Mouse (Mus musculus): Measurements from ENCODE around the gene Tex16.

The Tex16 gene

DNA sequence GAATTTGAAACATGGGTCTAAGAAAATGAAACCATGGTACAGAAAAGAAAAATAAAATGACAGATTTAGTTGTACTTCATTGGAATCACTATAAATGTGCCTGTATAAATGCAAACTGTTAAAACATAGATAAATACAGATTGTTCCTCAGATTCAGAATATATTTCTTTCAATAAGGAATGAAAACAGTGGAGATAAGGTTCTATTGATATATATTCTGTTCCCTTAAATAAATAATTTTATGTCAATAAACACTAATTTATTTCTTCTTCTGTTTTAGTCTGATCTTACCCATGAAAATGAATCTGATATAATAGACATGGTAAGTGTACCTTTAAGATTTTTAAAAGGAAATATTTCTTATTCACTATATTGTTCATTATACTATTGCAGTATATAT, at the start of gene Tex16:
Tex16 (plus strand) TSS at position 301 of the 400 bp plus-strand sequence.
- in situ Hi-C loops (cut with MboI; ENCODE audit: low pct_unique_long_range_greater_than_20kb in 1 of 2, low sequenced_read_pairs in 2 of 2, unreplicated experiment in 1 of 2) = no loop called here

DNA sequence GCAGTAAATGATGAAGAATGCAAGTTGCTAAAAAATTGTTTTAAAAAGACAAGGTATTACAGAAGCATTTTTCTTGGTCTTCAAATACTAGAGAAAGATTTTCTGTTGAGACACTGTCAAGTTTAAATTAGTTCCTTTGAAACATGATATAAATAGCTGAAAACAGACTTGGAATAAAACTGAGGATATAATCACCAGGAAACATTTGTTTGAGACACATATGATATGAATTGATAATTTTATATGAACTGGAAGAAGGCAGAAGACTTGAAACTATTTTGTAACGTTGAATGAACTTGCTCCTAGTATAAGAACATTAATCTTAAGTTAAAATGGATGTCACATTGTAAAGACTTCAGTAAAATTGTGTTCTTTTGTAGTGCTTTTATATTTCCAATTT, 11.1 kb upstream of the Tex16 start:
- in situ Hi-C loops (cut with MboI; ENCODE audit: low pct_unique_long_range_greater_than_20kb in 1 of 2, low sequenced_read_pairs in 2 of 2, unreplicated experiment in 1 of 2) = no loop called here
